Mouse (Mus musculus): Measurements from ENCODE around the gene Xdh. TPM values are rescaled to one million over a fixed set of nuclear protein-coding genes. Genes with fewer than 3 reads are reported as not detected.

The Xdh gene
- total and polyA plus RNA-seq, 2 experiments from 2014 or later, result 0.37 to 0.93 TPM

GRCm38 (mm10) chr17:73886071-73886785 lies 63.8 kb downstream of the Xdh start:
- 75% methylated on average over 25 of the region's 25 CpGs for WGBS
- DNase-seq (ENCODE audit: low spot score), result no peak
- no peak for ATAC-seq

GRCm38 (mm10) chr17:73883332-73883731 lies 66.7 kb downstream of the Xdh start:
- no peak overlapping the region for H3K4me3 ChIP-seq (ENCODE audit: low read length)
- DNase-seq (ENCODE audit: low spot score) (no peak), ATAC-seq (no peak)
- H3K36me3 ChIP-seq (ENCODE audit: insufficient read depth, low read length), result no peaks in the 10 kb centered on the region
- no peak overlapping the region for H3K27ac ChIP-seq
- TF ChIP-seq CTCF (IDR thresholded peaks at IDR 0.05; ENCODE audit: low read depth), result no peak
- no peaks in the 10 kb centered on the region for H3K9me3 ChIP-seq (ENCODE audit: low read length)
- no peak overlapping the region for H3K9ac ChIP-seq (replicated peaks; ENCODE audit: low read length)
- WGBS, result 81% methylated on average over 12 of the region's 12 CpGs
- H3K4me2 ChIP-seq (ENCODE audit: low read depth, low read length), result no peak overlapping the region
- H3K4me1 ChIP-seq (ENCODE audit: insufficient read depth, low read length), result no peaks in the 10 kb centered on the region; the same call in 1 of the 2 replicates
- H3K27me3 ChIP-seq (ENCODE audit: insufficient read depth, low read length), result 0 out of 2 replicates have a peak, but pooled peaks cover 3% of the 10 kb centered on the region

More at GRCm38 (mm10) chr17:73886071-73886785, 63.8 kb downstream of the Xdh start:
- Histone ChIP-seq H3K4me3 (ENCODE audit: low read length) (no peak overlapping the region), H3K4me2 (ENCODE audit: low read depth, low read length) (no peak overlapping the region), H3K4me1 (ENCODE audit: insufficient read depth, low read length) (no peaks in the 10 kb centered on the region; the same call in 1 of the 2 replicates), H3K27me3 (ENCODE audit: insufficient read depth, low read length) (no peaks in the 10 kb centered on the region), H3K27ac (no peak overlapping the region), H3K36me3 (ENCODE audit: insufficient read depth, low read length) (no peaks in the 10 kb centered on the region), H3K9me3 (ENCODE audit: low read length) (no peaks in the 10 kb centered on the region), H3K9ac (replicated peaks; ENCODE audit: low read length) (no peak overlapping the region)
- TF ChIP-seq CTCF (IDR thresholded peaks at IDR 0.05; ENCODE audit: low read depth), result no peak

DNA sequence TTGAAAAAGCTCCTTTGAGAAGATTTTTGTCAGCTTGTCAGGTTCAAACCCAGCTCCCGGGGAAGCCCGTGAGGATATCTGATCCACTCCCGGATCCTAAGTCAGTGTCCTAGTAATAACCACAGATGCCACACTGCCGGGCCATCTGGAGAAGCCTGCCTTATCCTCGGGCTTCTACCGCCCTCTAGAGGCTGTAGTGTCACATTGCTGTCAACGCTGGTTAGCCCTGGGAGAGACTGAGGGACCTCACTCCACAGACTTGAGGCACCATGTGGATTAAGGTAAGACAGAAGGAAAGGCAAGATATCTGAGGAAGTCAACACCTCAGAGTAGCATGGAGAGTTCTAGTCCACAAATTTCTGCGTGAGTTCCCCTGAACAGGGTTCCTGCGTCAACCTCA lies 67.8 kb downstream of the Xdh start:
- peak; percentile 92 for ATAC-seq
- H3K4me2 ChIP-seq (ENCODE audit: low read depth, low read length), result no peak overlapping the region
- WGBS, result 9% methylated on average over 9 of the region's 9 CpGs

DNA sequence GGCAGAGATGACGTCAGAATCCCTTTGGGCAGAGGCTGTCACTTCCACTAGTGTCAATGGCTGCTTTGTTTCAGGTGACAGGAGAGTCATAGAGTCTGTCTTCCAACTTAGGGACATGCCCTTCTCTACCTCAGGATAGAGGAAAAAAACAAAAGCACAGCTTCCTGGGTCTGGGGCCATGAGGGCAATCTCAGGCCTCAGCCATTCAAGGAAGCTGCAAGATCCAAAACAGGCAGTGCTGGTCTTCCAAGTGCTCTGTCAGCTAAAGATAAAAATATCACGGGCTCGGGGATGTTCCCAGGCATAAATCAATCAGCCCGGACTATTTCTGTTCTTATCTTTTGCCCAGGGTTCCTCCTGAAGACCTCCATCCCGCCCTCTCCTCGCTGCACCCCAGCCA lies 68.7 kb downstream of the Xdh start:
- Histone ChIP-seq H3K4me2 (ENCODE audit: low read depth, low read length) (no peak overlapping the region), H3K4me3 (ENCODE audit: low read length) (no peak overlapping the region), H3K4me1 (ENCODE audit: insufficient read depth, low read length) (no peaks in the 10 kb centered on the region; the same call in 1 of the 2 replicates), H3K36me3 (ENCODE audit: insufficient read depth, low read length) (no peaks in the 10 kb centered on the region), H3K9me3 (ENCODE audit: low read length) (no peaks in the 10 kb centered on the region), H3K27me3 (ENCODE audit: insufficient read depth, low read length) (0 out of 2 replicates have a peak, but pooled peaks cover 3% of the 10 kb centered on the region), H3K9ac (replicated peaks; ENCODE audit: low read length) (no peak overlapping the region), H3K27ac (no peak overlapping the region)
- no peak for TF ChIP-seq CTCF (IDR thresholded peaks at IDR 0.05; ENCODE audit: low read depth)
- no peak for ATAC-seq
- DNase-seq (ENCODE audit: low spot score), result no peak
- WGBS, result 75% methylated on average over 6 of the region's 6 CpGs

More for the DNA sequence above, 67.8 kb downstream of the Xdh start:
- H3K27ac ChIP-seq, result no peak overlapping the region
- H3K36me3 ChIP-seq (ENCODE audit: insufficient read depth, low read length), result no peaks in the 10 kb centered on the region
- H3K9me3 ChIP-seq (ENCODE audit: low read length), result no peaks in the 10 kb centered on the region
- 0 out of 2 replicates have a peak, but pooled peaks cover 3% of the 10 kb centered on the region for H3K27me3 ChIP-seq (ENCODE audit: insufficient read depth, low read length)
- H3K4me1 ChIP-seq (ENCODE audit: insufficient read depth, low read length), result no peaks in the 10 kb centered on the region; the same call in 1 of the 2 replicates
- no peak overlapping the region for H3K4me3 ChIP-seq (ENCODE audit: low read length)
- TF ChIP-seq CTCF (IDR thresholded peaks at IDR 0.05; ENCODE audit: low read depth), result peak; percentile 97
- peak; percentile 95 for DNase-seq (ENCODE audit: low spot score)
- H3K9ac ChIP-seq (replicated peaks; ENCODE audit: low read length), result no peak overlapping the region

- 82% methylated on average over 6 of the region's 6 CpGs for WGBS
- no peak for TF ChIP-seq CTCF (IDR thresholded peaks at IDR 0.05; ENCODE audit: low read depth)
- ATAC-seq, result no peak
These were observed 69.7 kb downstream of the Xdh start for GRCm38 (mm10) chr17:73880286-73880685.

DNA sequence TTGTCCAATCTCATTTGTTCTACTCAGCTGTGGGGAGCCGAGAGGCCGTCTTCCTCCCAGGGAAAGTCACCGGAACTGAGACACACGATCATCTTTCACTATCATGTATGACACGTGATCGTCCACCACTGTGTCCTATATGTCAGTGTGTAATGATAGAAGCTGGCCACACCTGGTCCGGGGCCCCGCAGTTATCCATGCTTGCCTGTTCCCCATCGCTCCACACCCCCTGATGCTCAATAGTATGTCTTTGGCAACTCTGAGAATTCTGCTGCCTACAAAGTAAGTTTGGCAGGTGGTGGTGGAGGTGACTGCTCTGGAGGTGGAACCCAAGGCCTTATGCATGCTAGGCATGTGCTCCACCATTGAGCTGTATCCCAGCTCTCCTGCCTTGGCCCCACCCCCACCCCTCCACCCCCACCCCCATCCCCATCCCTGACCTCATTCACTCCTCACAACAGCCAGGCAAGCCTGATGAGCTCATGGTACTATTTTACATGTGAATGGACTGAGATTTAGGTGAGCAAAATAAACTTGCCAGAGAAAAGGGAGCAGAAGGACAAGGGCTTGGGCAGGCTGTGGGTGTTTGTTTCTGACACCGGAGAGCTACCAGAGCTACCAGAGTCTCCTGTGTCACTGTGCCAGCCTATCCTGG lies 70.6 kb downstream of the Xdh start:
- no peak overlapping the region for H3K27ac ChIP-seq
- H3K27me3 ChIP-seq (ENCODE audit: insufficient read depth, low read length), result 0 out of 2 replicates have a peak, but pooled peaks cover 3% of the 10 kb centered on the region
- no peaks in the 10 kb centered on the region; the same call in 1 of the 2 replicates for H3K4me1 ChIP-seq (ENCODE audit: insufficient read depth, low read length)
- no peaks in the 10 kb centered on the region for H3K9me3 ChIP-seq (ENCODE audit: low read length)
- no peak for ATAC-seq
- no peak for TF ChIP-seq CTCF (IDR thresholded peaks at IDR 0.05; ENCODE audit: low read depth)
- no peaks in the 10 kb centered on the region for H3K36me3 ChIP-seq (ENCODE audit: insufficient read depth, low read length)
- H3K4me2 ChIP-seq (ENCODE audit: low read depth, low read length), result no peak overlapping the region
- H3K4me3 ChIP-seq (ENCODE audit: low read length), result no peak overlapping the region
- 89% methylated on average over 10 of the region's 10 CpGs for WGBS
- no peak overlapping the region for H3K9ac ChIP-seq (replicated peaks; ENCODE audit: low read length)
- no peak for DNase-seq (ENCODE audit: low spot score)

More at GRCm38 (mm10) chr17:73880286-73880685, 69.7 kb downstream of the Xdh start:
- no peaks in the 10 kb centered on the region; the same call in 1 of the 2 replicates for H3K4me1 ChIP-seq (ENCODE audit: insufficient read depth, low read length)
- no peak overlapping the region for H3K4me2 ChIP-seq (ENCODE audit: low read depth, low read length)
- H3K4me3 ChIP-seq (ENCODE audit: low read length), result no peak overlapping the region
- 0 out of 2 replicates have a peak, but pooled peaks cover 3% of the 10 kb centered on the region for H3K27me3 ChIP-seq (ENCODE audit: insufficient read depth, low read length)
- DNase-seq (ENCODE audit: low spot score), result no peak
- no peaks in the 10 kb centered on the region for H3K36me3 ChIP-seq (ENCODE audit: insufficient read depth, low read length)
- H3K9me3 ChIP-seq (ENCODE audit: low read length), result no peaks in the 10 kb centered on the region
- H3K27ac ChIP-seq, result no peak overlapping the region
- no peak overlapping the region for H3K9ac ChIP-seq (replicated peaks; ENCODE audit: low read length)
